Comparison of ENCODE assay signal across 8 mouse cellular contexts in genomic region chr2:179977344-179978025, GRCm38 (mm10). TPM values are rescaled to one million over a fixed set of nuclear protein-coding genes. Genes with fewer than 3 reads are reported as not detected.
DNase-seq lines count a peak whose midpoint lies in the region; ATAC-seq and TF ChIP-seq lines count a peak whose summit lies in the region.

No protein-coding gene starts in this region.

- no peak for TF ChIP-seq EP300 in heart, adult 2 months (IDR thresholded peaks at IDR 0.05; ENCODE audit: insufficient read depth, low read depth, low read length)
- no peak for TF ChIP-seq EP300 in liver, postnatal 0 days (IDR thresholded peaks at IDR 0.05; ENCODE audit: low read depth)

- peak overlapping the region; percentile 92 for H3K4me2 ChIP-seq in heart, embryonic 15.5 days
- peak overlapping the region; percentile 72 for H3K4me2 ChIP-seq in liver, postnatal 0 days (ENCODE audit: low read depth, low read length)

- H3K4me1 ChIP-seq in heart, adult 2 months (ENCODE audit: control insufficient read depth, insufficient read depth, low read length), result peaks cover 18% of the 10 kb centered on the region
- H3K4me1 ChIP-seq in heart, embryonic 15.5 days (replicated peaks), result peaks cover 57% of the 10 kb centered on the region
- peaks cover 34% of the 10 kb centered on the region for H3K4me1 ChIP-seq in liver, postnatal 0 days (ENCODE audit: insufficient read depth)

- peak overlapping the region; percentile 100 for H3K27ac ChIP-seq in heart, adult 2 months
- H3K27ac ChIP-seq in heart, embryonic 15.5 days, result peak overlapping the region; percentile 96
- peak overlapping the region; percentile 98 for H3K27ac ChIP-seq in liver, postnatal 0 days (ENCODE audit: low read depth)

- H3K4me3 ChIP-seq in heart, adult 2 months, result peak overlapping the region; percentile 100
- peak overlapping the region; percentile 89 for H3K4me3 ChIP-seq in heart, embryonic 15.5 days
- H3K4me3 ChIP-seq in liver, postnatal 0 days (ENCODE audit: low read depth, low read length), result peak overlapping the region; percentile 76

- TF ChIP-seq CTCF in heart, adult 2 months (IDR thresholded peaks at IDR 0.05), result no peak
- TF ChIP-seq CTCF in liver, postnatal 0 days (IDR thresholded peaks at IDR 0.05; ENCODE audit: low read depth), result no peak

- no peak for ATAC-seq in heart, embryonic 15.5 days (replicated peaks; ENCODE audit: insufficient number of reproducible peaks, insufficient read depth, low FRiP score, low read depth)
- ATAC-seq in liver, postnatal 0 days, result no peak

- WGBS in heart, adult 2 months, result 7% methylated on average over 10 of the region's 10 CpGs
- WGBS in heart, embryonic 15.5 days, result 10% methylated on average over 10 of the region's 10 CpGs
- WGBS in liver, postnatal 0 days (ENCODE audit: insufficient replicate concordance), result 13% methylated on average over 10 of the region's 10 CpGs

- no peaks in the 10 kb centered on the region; the same call in 1 of the 2 replicates for H3K79me2 ChIP-seq in heart, adult 2 months (replicated peaks; ENCODE audit: control insufficient read depth, insufficient read depth, low read length)

- peak in 1 of 2 experiments; percentile 13 for DNase-seq in heart, adult 2 months
- no peak for DNase-seq in heart, postnatal 4 days
- peak; percentile 25 for DNase-seq in right cerebral cortex, postnatal 25 days
- DNase-seq in right cerebral cortex, postnatal 14 days, result no peak
- DNase-seq in liver, postnatal 0 days, result no peak
- no peak for DNase-seq in ovary, postnatal 10 days (ENCODE audit: low spot score)
- DNase-seq in adrenal gland, adult 18-20 months (ENCODE audit: low spot score in 2 of 2), result no peak

- intact Hi-C loops in heart, adult 2 months (cut with DNase I), result loop anchor here (1.0 kb wide), 2 partner anchors 47 to 65 kb away; partner anchors contain the start of genes Lsm14b, Psma7 and Ss18l1

- peak; percentile 36; the same call in 1 of the 2 replicates for TF ChIP-seq POLR2A in heart, adult 2 months (IDR thresholded peaks at IDR 0.05; ENCODE audit: insufficient read depth, low read depth, low read length)

- no peaks in the 10 kb centered on the region for H3K9me3 ChIP-seq in heart, embryonic 15.5 days (replicated peaks)
- H3K9me3 ChIP-seq in liver, postnatal 0 days (ENCODE audit: low read length), result no peaks in the 10 kb centered on the region

- H3K9ac ChIP-seq in heart, adult 2 months (ENCODE audit: low read depth, low read length), result peak overlapping the region; percentile 99
- peak overlapping the region; percentile 94 for H3K9ac ChIP-seq in heart, embryonic 15.5 days
- H3K9ac ChIP-seq in liver, postnatal 0 days (replicated peaks), result peak overlapping the region; percentile 89

- H3K27me3 ChIP-seq in heart, adult 2 months (ENCODE audit: control insufficient read depth, insufficient read depth, low read length), result no peaks in the 10 kb centered on the region
- no peaks in the 10 kb centered on the region for H3K27me3 ChIP-seq in heart, embryonic 15.5 days
- H3K27me3 ChIP-seq in liver, postnatal 0 days (ENCODE audit: insufficient read depth, low read length), result no peaks in the 10 kb centered on the region

- peaks cover 7% of the 10 kb centered on the region; the same call in 1 of the 2 replicates for H3K36me3 ChIP-seq in heart, adult 2 months (ENCODE audit: control insufficient read depth, insufficient read depth, low read length)
- H3K36me3 ChIP-seq in heart, embryonic 15.5 days, result no peaks in the 10 kb centered on the region
- H3K36me3 ChIP-seq in liver, postnatal 0 days (replicated peaks; ENCODE audit: insufficient read depth, low read length), result no peaks in the 10 kb centered on the region

RNA-seq across cellular contexts. Expression of gene Taf4, which starts 1.0 kb away (rescaled TPM):
- total RNA-seq in heart, adult 2 months (2021), result 10 to 100 TPM; 16.4 to 20.5 TPM
- polyA plus RNA-seq in heart, adult 2 months (2012; rRNA removed), result 7.4 and 8.6 TPM in 2 replicates
- 10 to 100 TPM; 18.3 to 20.6 TPM for total RNA-seq in heart, postnatal 4 days (2021)
- 1.9 and 2.1 TPM in 2 replicates for polyA plus RNA-seq in heart, embryonic 15.5 days (2015; fragmentation: Nextera tagmentation; extraction: Ambion mirVana)
- 1.7 TPM in 2 replicates for polyA plus RNA-seq in liver, postnatal 0 days (2015; fragmentation: Nextera tagmentation; extraction: Ambion mirVana)
- total RNA-seq in adrenal gland, adult 18-20 months (2021), result 10 to 100 TPM; 17.2 to 19.9 TPM

RNA-seq across cellular contexts. Expression of gene Lsm14b, which starts 47.3 kb away (rescaled TPM):
- total RNA-seq in heart, adult 2 months (2021), result 10 to 100 TPM; 60.1 to 71.4 TPM
- polyA plus RNA-seq in heart, adult 2 months (2012; rRNA removed), result 41.2 and 47.6 TPM in 2 replicates
- total RNA-seq in heart, postnatal 4 days (2021), result 10 to 100 TPM; 48.7 to 49.8 TPM
- polyA plus RNA-seq in heart, embryonic 15.5 days (2015; fragmentation: Nextera tagmentation; extraction: Ambion mirVana), result 5.5 and 6.3 TPM in 2 replicates
- 1.6 and 1.7 TPM in 2 replicates for polyA plus RNA-seq in liver, postnatal 0 days (2015; fragmentation: Nextera tagmentation; extraction: Ambion mirVana)
- total RNA-seq in adrenal gland, adult 18-20 months (2021), result 10 to 100 TPM; 35.9 to 44.5 TPM
